Mouse (Mus musculus): ENCODE data around the gene Mastl.

GRCm38 (mm10) chr2:23202900-23203670 lies 47.3 kb upstream of the Mastl start:
- TF ChIP-seq CTCF (IDR thresholded peaks at IDR 0.05) (no peak), EP300 (IDR thresholded peaks at IDR 0.05) (no peak)

All from lung, postnatal 0 days (tissue).